Mouse (Mus musculus) cortical plate, adult 2 months (tissue): ENCODE measurements around the gene Ctbp2.

Experiments
- CTCF ChIP-seq: fragments of 200-500 bp; IDR thresholded peaks from 2 replicates; pipeline ENCODE4 v1.5.1; 2011; ENCODE audit warnings: mild to moderate bottlenecking, control low read depth, low read length; ENCODE audit not compliant: insufficient read depth; ENCODE audit errors: extremely low read depth
- POLR2A ChIP-seq: fragments of 200-500 bp; IDR thresholded peaks from 2 replicates; pipeline ENCODE4 v1.6.1; 2011; ENCODE audit warnings: mild to moderate bottlenecking, low read length, control low read depth; ENCODE audit not compliant: insufficient read depth; ENCODE audit errors: extremely low read depth

DNA sequence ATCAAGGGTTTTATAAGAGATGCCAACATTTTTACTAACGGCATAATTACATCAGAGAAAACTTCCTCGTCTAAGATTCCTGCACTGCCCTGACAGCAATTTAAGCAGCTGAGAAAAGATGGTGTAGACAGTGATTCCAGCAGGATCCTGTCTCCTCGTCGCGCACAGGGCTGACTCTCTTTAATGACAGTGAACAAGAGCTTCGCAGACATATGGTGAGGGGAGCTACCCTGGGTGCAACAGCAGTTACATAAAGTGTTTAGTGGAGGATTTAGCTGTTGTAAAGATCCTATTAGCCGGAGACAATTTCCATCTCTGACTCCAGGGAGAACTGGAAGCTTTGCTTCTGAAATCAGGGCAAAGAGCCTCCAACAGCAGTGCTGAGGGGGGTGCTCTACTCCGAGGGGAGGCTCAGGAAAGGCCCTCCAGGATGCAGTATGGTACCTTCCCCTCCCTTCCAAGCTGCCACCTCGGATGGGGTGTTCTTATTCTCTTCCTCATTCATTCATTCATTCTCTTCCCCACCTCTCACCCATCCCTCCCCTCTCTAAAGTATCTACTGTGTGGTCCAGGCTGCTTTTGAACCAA lies 64.5 kb downstream of the Ctbp2 start:
- TF ChIP-seq CTCF (no peak), POLR2A (no peak)
